Mouse (Mus musculus): ENCODE measurements around the gene Olfr1418. TPM values are rescaled to one million over a fixed set of nuclear protein-coding genes. Genes with fewer than 3 reads are reported as not detected.

Gene Olfr1418
- polyA plus RNA-seq, 1 experiment: not detected

- Histone ChIP-seq H3K4me1 (ENCODE audit: control insufficient read depth, insufficient read depth, low read length) (peaks cover 19% of the 10 kb centered on the region), H3K9me3 (replicated peaks; ENCODE audit: control insufficient read depth, insufficient read depth, low read length, poor library complexity, severe bottlenecking) (no peaks in the 10 kb centered on the region), H3K27me3 (ENCODE audit: control insufficient read depth, insufficient read depth, low read length, poor library complexity, severe bottlenecking) (no peaks in the 10 kb centered on the region), H3K9ac (ENCODE audit: low read depth, poor library complexity, severe bottlenecking) (no peak overlapping the region), H3K27ac (ENCODE audit: insufficient read depth, low read length) (peak overlapping the region; percentile 45), H3K4me3 (ENCODE audit: low read depth, low read length) (no peak overlapping the region), H3K36me3 (ENCODE audit: control insufficient read depth, insufficient read depth, low read length, poor library complexity, severe bottlenecking) (no peaks in the 10 kb centered on the region)
- no peak for TF ChIP-seq POLR2A (IDR thresholded peaks at IDR 0.05; ENCODE audit: insufficient read depth, low read length)
- TF ChIP-seq EP300 (IDR thresholded peaks at IDR 0.05; ENCODE audit: insufficient read depth, low read depth, low read length): no peak
Measured at GRCm38 (mm10) chr19:11810003-11810758, 50.7 kb downstream of the Olfr1418 start.

GRCm38 (mm10) chr19:11808452-11808851 is 52.4 kb downstream of the Olfr1418 start:
- no peaks in the 10 kb centered on the region for H3K9me3 ChIP-seq (replicated peaks; ENCODE audit: control insufficient read depth, insufficient read depth, low read length, poor library complexity, severe bottlenecking)
- peaks cover under 1% of the 10 kb centered on the region; the same call in 1 of the 2 replicates for H3K36me3 ChIP-seq (ENCODE audit: control insufficient read depth, insufficient read depth, low read length, poor library complexity, severe bottlenecking)
- TF ChIP-seq EP300 (IDR thresholded peaks at IDR 0.05; ENCODE audit: insufficient read depth, low read depth, low read length) (no peak), CTCF (IDR thresholded peaks at IDR 0.05; ENCODE audit: low read depth, low read length) (no peak), POLR2A (IDR thresholded peaks at IDR 0.05; ENCODE audit: insufficient read depth, low read length) (no peak)

GRCm38 (mm10) chr19:11807822-11808221 is 53.0 kb downstream of the Olfr1418 start:
- no peaks in the 10 kb centered on the region for H3K27me3 ChIP-seq (ENCODE audit: control insufficient read depth, insufficient read depth, low read length, poor library complexity, severe bottlenecking)
- no peak overlapping the region for H3K4me3 ChIP-seq (ENCODE audit: low read depth, low read length)
- peaks cover 17% of the 10 kb centered on the region for H3K4me1 ChIP-seq (ENCODE audit: control insufficient read depth, insufficient read depth, low read length)
- TF ChIP-seq POLR2A (IDR thresholded peaks at IDR 0.05; ENCODE audit: insufficient read depth, low read length): no peak
- TF ChIP-seq EP300 (IDR thresholded peaks at IDR 0.05; ENCODE audit: insufficient read depth, low read depth, low read length): peak; percentile 54; the same call in 1 of the 2 replicates
- peaks cover 2% of the 10 kb centered on the region; the same call in 1 of the 2 replicates for H3K36me3 ChIP-seq (ENCODE audit: control insufficient read depth, insufficient read depth, low read length, poor library complexity, severe bottlenecking)
- no peak overlapping the region for H3K9ac ChIP-seq (ENCODE audit: low read depth, poor library complexity, severe bottlenecking)
- no peaks in the 10 kb centered on the region for H3K9me3 ChIP-seq (replicated peaks; ENCODE audit: control insufficient read depth, insufficient read depth, low read length, poor library complexity, severe bottlenecking)
- H3K27ac ChIP-seq (ENCODE audit: insufficient read depth, low read length): peak overlapping the region; percentile 67; the same call in 1 of the 2 replicates

More at GRCm38 (mm10) chr19:11808452-11808851, 52.4 kb downstream of the Olfr1418 start:
- H3K4me3 ChIP-seq (ENCODE audit: low read depth, low read length): no peak overlapping the region
- H3K27me3 ChIP-seq (ENCODE audit: control insufficient read depth, insufficient read depth, low read length, poor library complexity, severe bottlenecking): no peaks in the 10 kb centered on the region
- no peak overlapping the region for H3K9ac ChIP-seq (ENCODE audit: low read depth, poor library complexity, severe bottlenecking)
- H3K4me1 ChIP-seq (ENCODE audit: control insufficient read depth, insufficient read depth, low read length): peaks cover 17% of the 10 kb centered on the region
- peak overlapping the region; percentile 67; the same call in 1 of the 2 replicates for H3K27ac ChIP-seq (ENCODE audit: insufficient read depth, low read length)

GRCm38 (mm10) chr19:11807251-11807650 is 53.6 kb downstream of the Olfr1418 start:
- peak overlapping the region; percentile 67 for H3K27ac ChIP-seq (ENCODE audit: insufficient read depth, low read length)
- H3K36me3 ChIP-seq (ENCODE audit: control insufficient read depth, insufficient read depth, low read length, poor library complexity, severe bottlenecking): peaks cover 7% of the 10 kb centered on the region; the same call in 1 of the 2 replicates
- no peaks in the 10 kb centered on the region for H3K27me3 ChIP-seq (ENCODE audit: control insufficient read depth, insufficient read depth, low read length, poor library complexity, severe bottlenecking)
- no peaks in the 10 kb centered on the region for H3K9me3 ChIP-seq (replicated peaks; ENCODE audit: control insufficient read depth, insufficient read depth, low read length, poor library complexity, severe bottlenecking)
- no peak for TF ChIP-seq CTCF (IDR thresholded peaks at IDR 0.05; ENCODE audit: low read depth, low read length)
- TF ChIP-seq POLR2A (IDR thresholded peaks at IDR 0.05; ENCODE audit: insufficient read depth, low read length): no peak
- TF ChIP-seq EP300 (IDR thresholded peaks at IDR 0.05; ENCODE audit: insufficient read depth, low read depth, low read length): no peak
- H3K9ac ChIP-seq (ENCODE audit: low read depth, poor library complexity, severe bottlenecking): no peak overlapping the region
- H3K4me1 ChIP-seq (ENCODE audit: control insufficient read depth, insufficient read depth, low read length): peaks cover 17% of the 10 kb centered on the region
- H3K4me3 ChIP-seq (ENCODE audit: low read depth, low read length): no peak overlapping the region

- Histone ChIP-seq H3K27ac (ENCODE audit: insufficient read depth, low read length) (peak overlapping the region; percentile 78), H3K4me3 (ENCODE audit: low read depth, low read length) (no peak overlapping the region), H3K9ac (ENCODE audit: low read depth, poor library complexity, severe bottlenecking) (no peak overlapping the region), H3K36me3 (ENCODE audit: control insufficient read depth, insufficient read depth, low read length, poor library complexity, severe bottlenecking) (peaks cover 11% of the 10 kb centered on the region; the same call in 1 of the 2 replicates), H3K27me3 (ENCODE audit: control insufficient read depth, insufficient read depth, low read length, poor library complexity, severe bottlenecking) (no peaks in the 10 kb centered on the region), H3K9me3 (replicated peaks; ENCODE audit: control insufficient read depth, insufficient read depth, low read length, poor library complexity, severe bottlenecking) (no peaks in the 10 kb centered on the region), H3K4me1 (ENCODE audit: control insufficient read depth, insufficient read depth, low read length) (peaks cover 12% of the 10 kb centered on the region)
- TF ChIP-seq EP300 (IDR thresholded peaks at IDR 0.05; ENCODE audit: insufficient read depth, low read depth, low read length): no peak
- TF ChIP-seq CTCF (IDR thresholded peaks at IDR 0.05; ENCODE audit: low read depth, low read length): no peak
- TF ChIP-seq POLR2A (IDR thresholded peaks at IDR 0.05; ENCODE audit: insufficient read depth, low read length): no peak
Measured at GRCm38 (mm10) chr19:11804423-11804822, 56.4 kb downstream of the Olfr1418 start.

Other genes starting within 250 kb of the Olfr1418 start
- not detected in 2 replicates for gene Ms4a2, start 237.3 kb downstream of the Olfr1418 start, polyA plus RNA-seq (2011; ENCODE audit: insufficient read depth, insufficient read length, low read depth, missing spikeins)
- gene Ms4a3, start 220.2 kb downstream of the Olfr1418 start, polyA plus RNA-seq (2011; ENCODE audit: insufficient read depth, insufficient read length, low read depth, missing spikeins): not detected in 2 replicates
- gene Oosp2, start 200.5 kb downstream of the Olfr1418 start, polyA plus RNA-seq (2011; ENCODE audit: insufficient read depth, insufficient read length, low read depth, missing spikeins): not detected in 2 replicates
- gene Oosp1, start 169.9 kb downstream of the Olfr1418 start, polyA plus RNA-seq (2011; ENCODE audit: insufficient read depth, insufficient read length, low read depth, missing spikeins): not detected in 2 replicates
- not detected in 2 replicates for gene Oosp3, start 164.0 kb downstream of the Olfr1418 start, polyA plus RNA-seq (2011; ENCODE audit: insufficient read depth, insufficient read length, low read depth, missing spikeins)
- gene Gif, start 113.5 kb downstream of the Olfr1418 start, polyA plus RNA-seq (2011; ENCODE audit: insufficient read depth, insufficient read length, low read depth, missing spikeins): not detected in 2 replicates
- gene Mrpl16, start 90.7 kb downstream of the Olfr1418 start, polyA plus RNA-seq (2011; ENCODE audit: insufficient read depth, insufficient read length, low read depth, missing spikeins): 46.5 and 49.6 TPM in 2 replicates
- gene Stx3, start 41.7 kb downstream of the Olfr1418 start, polyA plus RNA-seq (2011; ENCODE audit: insufficient read depth, insufficient read length, low read depth, missing spikeins): 109 and 112 TPM in 2 replicates
- not detected in 2 replicates for gene Olfr1417, start 21.8 kb downstream of the Olfr1418 start, polyA plus RNA-seq (2011; ENCODE audit: insufficient read depth, insufficient read length, low read depth, missing spikeins)
- gene Olfr1419, start 14.0 kb upstream of the Olfr1418 start, polyA plus RNA-seq (2011; ENCODE audit: insufficient read depth, insufficient read length, low read depth, missing spikeins): not detected in 2 replicates
- not detected in 2 replicates for gene Olfr1420, start 25.5 kb upstream of the Olfr1418 start, polyA plus RNA-seq (2011; ENCODE audit: insufficient read depth, insufficient read length, low read depth, missing spikeins)
- 42.2 and 42.6 TPM in 2 replicates for gene Patl1, start 51.3 kb upstream of the Olfr1418 start, polyA plus RNA-seq (2011; ENCODE audit: insufficient read depth, insufficient read length, low read depth, missing spikeins)
- 28.3 and 31.5 TPM in 2 replicates for gene Osbp, start 104.9 kb upstream of the Olfr1418 start, polyA plus RNA-seq (2011; ENCODE audit: insufficient read depth, insufficient read length, low read depth, missing spikeins)
- 0.10 TPM in 1 of 2 replicates, not detected in the other for gene Olfr1423, start 180.3 kb upstream of the Olfr1418 start, polyA plus RNA-seq (2011; ENCODE audit: insufficient read depth, insufficient read length, low read depth, missing spikeins)
- gene Olfr1424, start 201.6 kb upstream of the Olfr1418 start, polyA plus RNA-seq (2011; ENCODE audit: insufficient read depth, insufficient read length, low read depth, missing spikeins): not detected in 2 replicates
- not detected in 2 replicates for gene Olfr1425, start 216.7 kb upstream of the Olfr1418 start, polyA plus RNA-seq (2011; ENCODE audit: insufficient read depth, insufficient read length, low read depth, missing spikeins)
- not detected in 2 replicates for gene Olfr1426, start 230.9 kb upstream of the Olfr1418 start, polyA plus RNA-seq (2011; ENCODE audit: insufficient read depth, insufficient read length, low read depth, missing spikeins)
- not detected in 2 replicates for gene Olfr1427, start 242.3 kb upstream of the Olfr1418 start, polyA plus RNA-seq (2011; ENCODE audit: insufficient read depth, insufficient read length, low read depth, missing spikeins)